Mouse (Mus musculus) lung, postnatal 14 days (tissue): Measurements from ENCODE around the gene Cdc5l.
"Not testable (repeated sequence)": the region's sequence is repeated elsewhere in the genome, so short reads cannot be mapped to it uniquely, and the experiment has no call there.

Experiments
- DNase-seq: peaks from one replicate; pipeline ENCODE4 v3.0.0; 2021

The Cdc5l gene

GRCm38 (mm10) chr17:45433419-45434261, at the start of gene Cdc5l:
Gene Cdc5l (minus strand): TSS chr17:45433737.
- DNase-seq = peak; percentile 97

DNA sequence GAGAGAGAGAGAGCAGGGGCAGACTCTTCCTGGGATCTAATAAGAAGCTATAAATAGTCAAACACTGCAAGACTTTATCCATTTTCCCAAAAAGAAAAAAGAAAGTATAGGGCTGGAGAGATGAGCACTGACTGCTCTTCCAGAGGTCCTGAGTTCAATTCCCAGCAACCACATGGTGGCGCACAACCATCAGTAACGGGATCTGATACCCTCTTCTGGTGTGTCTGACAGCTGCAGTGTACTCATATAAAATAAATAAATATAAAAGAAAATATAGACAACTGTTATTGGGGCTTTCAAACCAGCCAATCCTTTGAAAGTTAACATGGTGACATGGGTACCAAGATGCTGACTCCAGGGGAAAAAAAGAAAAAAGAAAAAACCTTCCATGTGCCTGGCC, 46.9 kb upstream of the Cdc5l start:
- no peak for DNase-seq

DNA sequence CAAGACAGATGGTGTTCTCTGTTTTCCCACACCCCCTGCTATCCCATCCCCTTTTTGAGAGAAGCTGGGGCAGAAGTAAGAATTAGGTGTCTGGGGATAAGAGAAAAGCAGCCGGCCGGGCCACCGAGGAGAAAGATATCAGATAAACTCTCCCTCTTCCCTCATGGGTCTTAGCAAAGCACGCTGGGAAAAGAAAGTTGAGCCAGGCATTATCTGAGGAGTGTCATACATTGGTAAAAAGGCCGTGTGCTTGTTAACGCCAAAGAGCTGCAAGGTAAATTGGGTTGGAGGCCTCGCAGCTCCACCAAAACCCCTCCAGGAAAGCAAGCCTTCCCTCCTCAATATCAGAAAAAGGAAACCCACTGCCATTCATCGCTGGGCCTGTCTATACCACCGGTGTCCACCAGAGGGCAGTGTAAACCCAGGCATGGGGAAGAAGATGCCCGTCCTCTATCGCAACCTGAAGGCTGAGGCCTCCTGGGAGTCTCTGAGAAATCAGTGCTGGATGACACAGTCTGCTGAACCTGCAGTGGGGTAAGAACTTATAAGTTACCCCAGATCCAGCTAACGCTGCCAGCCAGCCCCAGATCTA, 44.8 kb upstream of the Cdc5l start:
- DNase-seq = peak; percentile 84

DNA sequence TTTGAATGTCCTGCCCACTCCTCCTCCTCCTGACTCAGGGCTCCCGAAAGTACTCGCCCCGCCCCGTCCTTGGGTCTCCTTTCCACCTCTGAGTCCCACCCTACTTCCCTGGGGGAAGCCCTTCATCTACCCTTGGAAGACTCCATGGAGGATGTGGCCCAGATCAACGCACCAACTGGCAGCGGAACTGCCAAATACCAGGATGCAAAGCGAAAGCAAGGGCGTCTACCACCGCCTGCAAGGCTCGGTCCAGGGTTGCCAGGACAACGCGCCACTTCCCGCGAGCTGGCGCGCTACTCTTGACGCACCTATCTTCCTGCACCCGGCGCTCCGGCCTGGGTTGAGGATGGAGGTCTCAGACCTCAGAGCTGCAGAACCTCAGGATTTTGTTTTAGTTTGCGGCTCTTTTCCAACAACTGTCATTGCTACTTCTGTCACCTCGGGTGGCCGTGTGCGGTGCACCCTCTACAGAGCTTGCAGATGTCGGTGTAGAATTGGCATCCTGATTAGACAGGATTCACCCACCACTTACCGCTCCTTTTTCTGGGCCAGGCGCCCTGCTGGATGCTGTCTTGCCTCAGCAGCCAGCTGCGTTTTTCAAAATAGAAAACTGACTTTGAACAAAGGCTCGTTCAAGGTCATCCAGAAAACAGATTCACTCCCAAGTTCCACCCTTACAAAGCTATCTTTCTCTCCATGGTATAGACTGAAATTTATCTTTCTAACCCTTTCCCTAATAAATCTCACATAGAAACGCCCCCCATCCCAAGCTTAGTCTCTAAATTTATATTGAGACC, 41.3 kb upstream of the Cdc5l start, which contains the start of gene Spats1:
Gene Spats1, minus strand, starts transcription at position 747 of the 797 bp plus-strand sequence.
- DNase-seq = peak; percentile 38

- no peak for DNase-seq
Measured at GRCm38 (mm10) chr17:45474146-45474545, 40.6 kb upstream of the Cdc5l start.

DNA sequence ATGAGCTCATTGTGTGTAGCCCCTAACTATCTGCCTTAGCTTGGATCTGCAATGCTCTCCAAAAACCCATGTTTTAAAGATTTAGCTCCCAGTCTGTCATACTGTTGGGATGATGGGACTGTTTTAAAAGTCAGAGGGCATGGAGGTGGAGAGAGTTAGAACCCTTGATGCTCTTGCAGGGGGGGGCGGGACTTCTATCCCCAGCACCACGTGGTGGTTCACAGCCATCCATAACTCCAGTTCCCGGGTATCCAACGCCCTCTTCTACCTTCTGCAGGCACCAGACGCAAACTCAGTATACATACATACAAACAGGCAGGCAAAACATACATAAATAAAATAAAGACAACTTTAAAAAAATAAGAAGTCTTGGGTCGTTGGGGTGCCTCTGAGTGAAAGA, 40.1 kb upstream of the Cdc5l start:
- DNase-seq = no peak

DNA sequence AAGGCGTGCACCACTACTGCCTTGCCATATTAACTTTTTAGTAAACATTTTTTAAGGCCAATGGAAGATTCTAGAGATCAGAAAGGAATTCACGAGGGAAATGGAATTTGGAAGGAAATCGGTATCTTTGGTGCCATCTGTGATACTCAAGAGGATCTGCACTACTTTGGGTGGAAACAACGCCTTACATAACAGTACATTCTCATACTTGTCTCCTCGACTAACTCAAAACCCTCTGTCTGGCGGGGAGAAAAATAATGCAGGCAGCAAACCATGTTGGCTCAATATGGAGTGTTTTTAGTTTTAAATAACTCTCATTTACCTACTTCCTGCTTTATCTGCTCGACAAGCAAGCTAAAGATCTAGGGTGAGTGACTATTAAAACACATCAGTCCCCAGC, 37.2 kb upstream of the Cdc5l start:
- DNase-seq = no peak

- no peak for DNase-seq
Measured at GRCm38 (mm10) chr17:45468302-45468701, 34.8 kb upstream of the Cdc5l start.

DNA sequence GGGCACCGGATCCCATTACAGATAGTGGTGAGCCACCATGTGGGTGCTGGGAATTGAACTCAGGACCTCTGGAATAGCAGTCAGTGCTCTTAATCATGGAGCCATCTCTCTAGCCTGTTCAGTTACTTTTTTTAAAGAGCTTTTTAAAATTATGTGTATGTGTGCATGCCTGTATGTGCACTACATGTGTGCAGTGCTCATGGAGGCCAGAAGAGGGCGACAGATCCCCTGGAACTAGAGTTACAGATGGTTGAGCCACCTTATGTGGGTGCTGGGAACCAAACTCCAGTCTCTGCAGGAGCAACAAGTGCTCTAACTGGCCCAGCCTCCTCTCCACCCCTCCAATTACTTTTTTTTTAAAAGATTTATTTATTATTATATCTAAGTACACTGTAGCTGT, 33.2 kb upstream of the Cdc5l start:
- no peak for DNase-seq

GRCm38 (mm10) chr17:45464255-45464654, 30.7 kb upstream of the Cdc5l start:
- DNase-seq = no peak

GRCm38 (mm10) chr17:45462506-45462905, 29.0 kb upstream of the Cdc5l start:
- DNase-seq = no peak

DNA sequence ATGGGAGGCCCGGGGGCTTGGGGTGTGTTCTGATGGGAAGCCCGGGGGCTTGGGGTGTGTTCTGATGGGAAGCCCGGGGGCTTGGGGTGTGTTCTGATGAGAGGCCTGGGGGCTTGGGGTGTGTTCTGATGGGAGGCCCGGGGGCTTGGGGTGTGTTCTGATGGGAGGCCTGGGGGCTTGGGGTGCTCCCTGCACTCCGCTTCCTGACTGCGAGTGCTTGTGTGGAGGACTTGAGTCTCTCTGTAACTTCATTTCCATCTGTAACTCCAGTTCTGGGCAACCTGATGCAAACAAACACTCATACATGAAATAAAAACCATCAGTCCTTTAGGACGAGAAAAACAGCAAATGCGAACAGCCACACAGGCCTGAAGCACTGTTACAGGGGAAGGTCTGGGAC, 25.5 kb upstream of the Cdc5l start:
- no peak for DNase-seq

DNA sequence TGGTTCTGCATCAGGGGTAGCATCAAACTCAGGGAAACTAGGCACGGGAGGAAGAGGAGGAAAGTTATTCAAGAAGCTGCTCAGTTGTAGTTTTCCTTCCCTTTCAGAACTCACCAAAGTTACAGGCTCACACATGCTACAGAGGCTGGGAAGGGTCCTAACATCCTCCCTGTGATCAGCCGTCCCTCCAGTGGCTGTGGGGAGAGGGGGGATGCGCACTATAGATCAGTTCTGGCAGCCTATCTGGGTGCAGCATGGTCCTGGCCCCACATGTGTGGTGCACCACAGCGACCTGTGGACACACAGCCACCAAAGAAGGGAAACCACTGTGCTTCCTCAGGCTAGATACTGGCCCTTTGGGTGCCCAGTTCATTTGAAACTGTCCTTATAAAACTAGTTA, 25.0 kb upstream of the Cdc5l start:
- no peak for DNase-seq

- DNase-seq = no peak
Measured at GRCm38 (mm10) chr17:45457487-45457886, 23.9 kb upstream of the Cdc5l start.

- DNase-seq = no peak
Measured at GRCm38 (mm10) chr17:45456260-45457152, 23.0 kb upstream of the Cdc5l start.

DNA sequence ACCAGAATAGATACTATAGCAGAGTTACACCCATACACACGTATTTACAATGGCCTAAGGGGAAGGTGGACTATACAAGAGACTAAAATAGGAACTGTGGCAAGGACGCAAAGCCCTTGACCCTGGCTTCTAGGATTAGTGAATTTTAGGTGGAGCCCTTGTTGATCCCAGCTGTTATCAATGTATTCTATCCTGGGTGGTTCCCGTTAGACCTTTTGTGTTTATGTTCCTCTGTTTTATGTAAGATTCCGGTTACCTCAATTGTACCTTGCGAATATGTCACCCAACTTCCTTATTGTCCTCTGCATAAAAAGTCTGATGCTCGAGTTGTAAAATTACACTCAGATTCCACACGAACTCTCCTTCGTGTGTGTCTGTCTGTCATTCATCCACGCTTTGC, 22.2 kb upstream of the Cdc5l start:
- DNase-seq = not testable (repeated sequence)

GRCm38 (mm10) chr17:45454794-45455193, 21.3 kb upstream of the Cdc5l start:
- DNase-seq = no peak

DNA sequence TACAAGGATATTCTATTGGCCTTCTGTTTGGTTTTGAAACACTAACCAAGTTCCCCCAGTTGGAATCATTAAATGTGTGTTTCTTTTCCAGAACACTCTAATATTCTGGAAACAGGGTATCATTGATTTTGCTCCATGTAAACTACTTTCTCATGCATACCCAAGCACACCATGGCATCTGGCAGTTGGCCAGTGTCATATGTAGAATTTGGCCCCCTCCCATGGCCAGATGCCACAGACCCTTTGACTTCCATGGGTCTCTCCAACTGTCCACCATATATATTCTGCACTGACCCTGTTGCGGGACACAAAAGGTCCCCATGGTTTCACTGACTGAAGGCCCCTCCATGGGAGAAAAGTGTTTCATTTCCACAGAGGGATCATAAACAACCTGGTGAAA, 18.7 kb upstream of the Cdc5l start:
- no peak for DNase-seq

DNA sequence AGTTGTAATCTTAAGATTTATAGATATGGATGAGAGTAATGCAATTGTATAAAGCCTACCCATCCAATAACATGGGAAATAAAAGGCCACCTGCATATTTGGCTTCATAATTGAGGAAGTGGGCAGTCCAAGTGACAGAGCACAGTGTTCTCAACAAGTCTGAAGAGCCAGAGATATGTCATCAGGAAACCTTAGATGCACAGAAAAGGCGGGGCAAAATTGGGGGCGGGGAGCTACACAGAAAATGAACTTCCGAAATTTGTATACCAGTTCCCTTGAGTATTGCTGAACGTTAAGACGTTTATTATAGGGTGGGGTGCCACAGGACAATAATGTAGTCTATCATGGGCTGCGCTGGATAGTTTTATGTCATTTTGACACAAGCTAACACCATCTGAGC, 16.6 kb upstream of the Cdc5l start:
- no peak for DNase-seq

DNA sequence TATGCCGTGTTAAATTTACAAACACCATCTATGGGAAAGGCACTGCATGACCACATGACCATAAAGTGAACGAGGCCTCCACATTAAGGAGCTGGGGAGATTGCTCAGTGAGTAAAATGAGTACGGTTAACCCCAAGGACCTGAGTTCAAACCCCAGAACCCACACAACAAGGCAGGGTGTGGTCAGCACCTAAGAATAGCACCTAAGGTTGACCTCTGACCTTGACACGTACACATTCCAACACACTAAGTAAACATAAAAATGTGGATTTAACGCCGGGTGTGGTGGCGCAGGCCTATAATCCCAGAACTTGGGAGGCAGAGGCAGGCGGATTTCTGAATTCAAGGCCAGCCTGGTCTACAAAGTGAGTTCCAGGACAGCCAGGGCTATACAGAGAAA, 16.0 kb upstream of the Cdc5l start:
- DNase-seq = no peak

DNA sequence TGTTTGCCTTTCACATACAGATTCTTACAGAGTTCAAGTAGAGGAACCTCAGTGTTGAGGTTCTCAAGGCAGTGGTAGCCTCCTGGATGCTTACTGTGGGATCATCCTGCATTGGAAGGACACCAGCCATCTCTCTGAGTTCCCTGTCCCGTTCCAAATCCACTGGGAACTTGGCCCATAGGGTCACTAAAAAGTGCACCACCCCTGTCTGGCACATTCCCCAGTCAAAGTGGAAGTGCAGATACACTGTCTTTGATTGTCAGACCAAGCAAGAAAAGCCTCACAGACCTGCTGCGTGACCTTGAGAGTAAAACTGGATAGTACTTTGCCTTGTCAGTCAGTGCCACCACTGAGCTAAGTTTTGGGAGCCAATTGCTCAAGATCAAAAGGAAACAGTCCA, 13.5 kb upstream of the Cdc5l start:
- no peak for DNase-seq

- no peak for DNase-seq
Measured at GRCm38 (mm10) chr17:45445923-45446322, 12.4 kb upstream of the Cdc5l start.

DNA sequence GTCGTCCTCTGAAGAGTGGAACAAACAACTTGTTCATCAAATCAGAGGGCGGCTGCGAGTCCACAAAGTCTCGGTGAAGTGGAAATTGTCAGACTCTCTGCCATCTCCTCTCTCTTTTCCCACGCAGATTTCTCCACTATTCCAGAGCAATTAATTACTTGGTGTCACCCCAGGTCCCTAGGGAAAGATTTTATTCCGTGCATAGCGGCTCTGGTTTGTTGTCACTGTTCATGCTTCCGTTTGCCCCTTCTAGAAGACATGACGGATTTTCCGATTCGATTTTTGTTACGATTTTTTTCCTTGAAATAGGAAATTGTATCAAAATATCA, 689 bp upstream of the Cdc5l start:
- no peak for DNase-seq
